Mouse (Mus musculus) MEL (cell line): Measurements from ENCODE around the gene Vpreb2.

Source experiments
- BHLHE40 ChIP-seq: IDR thresholded peaks from 2 replicates; pipeline ENCODE4 v1.6.1; 2012; ENCODE audit warnings: low read depth, mild to moderate bottlenecking, inconsistent platforms, low read length, improper control_type of control experiment, borderline replicate concordance
- CTCF ChIP-seq, 3 experiments: IDR thresholded peaks in 2 of 3; conservative IDR thresholded peaks in 1 of 3; 2 replicates each; pipeline ENCODE4 v1.5.1; 2011 to 2012; ENCODE audit warnings: low read length in 3 of 3, low read depth in 2 of 3, mild to moderate bottlenecking in 2 of 3, improper control_type of control experiment in 1 of 3, inconsistent platforms in 1 of 3, mixed read lengths in 1 of 3, moderate library complexity in 1 of 3; ENCODE audit not compliant: control insufficient read depth in 1 of 3, insufficient read depth in 1 of 3, poor library complexity in 1 of 3, severe bottlenecking in 1 of 3
- MYB ChIP-seq: IDR thresholded peaks from 2 replicates; pipeline ENCODE4 v1.6.1; 2011; ENCODE audit warnings: mild to moderate bottlenecking, low read depth, low read length, improper control_type of control experiment

GRCm38 (mm10) chr16:17980128-17980527 lies at the start of gene Vpreb2:
- no peak for TF ChIP-seq MYB
- no peak for TF ChIP-seq CTCF (IDR thresholded peaks at IDR 0.05 in 2 of 3, conservative IDR thresholded peaks at IDR 0.05 in 1 of 3; ENCODE audit: control insufficient read depth in 1 of 3, insufficient read depth in 1 of 3, low read depth in 2 of 3, low read length in 3 of 3, poor library complexity in 1 of 3, severe bottlenecking in 1 of 3)
- no peak for TF ChIP-seq BHLHE40
